Mouse (Mus musculus) thymus, postnatal 10 days (tissue): ENCODE data around the gene Efcab10.

ENCODE experiments used
- DNase-seq, 2 experiments: peaks; one replicate each; pipeline ENCODE4 v3.0.0; 2021; ENCODE audit warnings: low spot score in 2 of 2

Gene Efcab10

GRCm38 (mm10) chr12:33394804-33395623 is at the start of gene Efcab10:
TSS of gene Efcab10 (plus strand) at chr12:33394854.
- no peak for DNase-seq

- no peak for DNase-seq
Measured at GRCm38 (mm10) chr12:33344970-33345772, 49.5 kb upstream of the Efcab10 start.

GRCm38 (mm10) chr12:33345773-33346435 is 48.8 kb upstream of the Efcab10 start:
- DNase-seq, result no peak

- no peak for DNase-seq
Measured at GRCm38 (mm10) chr12:33352671-33353070, 42.0 kb upstream of the Efcab10 start.

- no peak for DNase-seq
Measured at GRCm38 (mm10) chr12:33358345-33358744, 36.3 kb upstream of the Efcab10 start.

GRCm38 (mm10) chr12:33359209-33359608 is 35.4 kb upstream of the Efcab10 start:
- DNase-seq, result no peak

GRCm38 (mm10) chr12:33359878-33360482 is 34.7 kb upstream of the Efcab10 start:
- no peak for DNase-seq

GRCm38 (mm10) chr12:33360729-33361128 is 33.9 kb upstream of the Efcab10 start:
- no peak for DNase-seq

GRCm38 (mm10) chr12:33364511-33364910 is 30.1 kb upstream of the Efcab10 start:
- DNase-seq, result no peak

GRCm38 (mm10) chr12:33365133-33365532 is 29.5 kb upstream of the Efcab10 start:
- no peak for DNase-seq

GRCm38 (mm10) chr12:33369555-33369954 is 25.1 kb upstream of the Efcab10 start:
- no peak for DNase-seq

GRCm38 (mm10) chr12:33379624-33380445 is 14.8 kb upstream of the Efcab10 start:
- peak; percentile 54 to 71 for DNase-seq

- peak; percentile 11 to 56 for DNase-seq
Measured at GRCm38 (mm10) chr12:33388842-33389241, 5.8 kb upstream of the Efcab10 start.

GRCm38 (mm10) chr12:33390844-33391560 is 3.7 kb upstream of the Efcab10 start:
- no peak for DNase-seq

GRCm38 (mm10) chr12:33403265-33403693 is 8.6 kb downstream of the Efcab10 start:
- no peak for DNase-seq

GRCm38 (mm10) chr12:33404996-33405395 is 10.3 kb downstream of the Efcab10 start:
- DNase-seq, result no peak

GRCm38 (mm10) chr12:33405398-33406026 is 10.9 kb downstream of the Efcab10 start:
- no peak for DNase-seq

GRCm38 (mm10) chr12:33411580-33412151 is 17.0 kb downstream of the Efcab10 start:
- DNase-seq, result no peak

- DNase-seq, result peak; percentile 11 to 36
Measured at GRCm38 (mm10) chr12:33424329-33424728, 29.7 kb downstream of the Efcab10 start.
